Mouse (Mus musculus) megakaryocyte-erythroid progenitor cell, adult 5 weeks (primary cell): ENCODE results near the gene Galt. TPM values are rescaled to one million over a fixed set of nuclear protein-coding genes. Genes with fewer than 3 reads are reported as not detected.

ENCODE experiments used
- polyA plus RNA-seq: library from polyadenylated mRNA; stranded (reverse); fragments of >175 nt; gene quantifications from 2 replicates; pipeline ENCODE4 v1.2.3, GENCODE M21; 2012

Galt gene
- polyA plus RNA-seq = 52.2 and 57.1 TPM in 2 replicates

DNA sequence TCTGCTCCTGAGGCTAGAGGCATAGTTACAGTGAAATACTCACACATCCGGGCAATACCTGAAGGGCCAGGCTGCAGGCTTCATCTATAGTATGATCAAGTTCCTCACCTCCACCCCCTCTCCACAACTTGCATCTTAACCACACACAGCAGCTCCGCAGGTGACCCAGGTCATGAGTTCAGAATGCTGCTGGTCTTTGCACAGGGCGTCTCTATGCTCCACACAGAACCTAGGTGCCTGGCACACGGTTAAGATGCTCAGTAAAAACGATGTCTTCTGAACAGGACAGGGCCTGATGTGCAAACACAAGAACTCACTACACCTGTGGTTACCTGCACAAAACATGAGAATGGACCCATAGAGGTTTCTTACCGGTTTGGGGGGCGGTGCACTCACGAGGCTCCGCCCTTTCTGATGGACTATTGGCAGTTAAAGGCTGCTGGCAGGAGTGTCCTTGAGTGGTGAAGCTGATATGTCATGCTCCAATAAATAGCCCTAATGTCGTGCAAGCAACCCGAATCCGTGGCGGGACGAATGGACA is at the start of gene Galt:
Galt (plus strand) TSS at position 432 of the 541 bp plus-strand sequence.

DNA sequence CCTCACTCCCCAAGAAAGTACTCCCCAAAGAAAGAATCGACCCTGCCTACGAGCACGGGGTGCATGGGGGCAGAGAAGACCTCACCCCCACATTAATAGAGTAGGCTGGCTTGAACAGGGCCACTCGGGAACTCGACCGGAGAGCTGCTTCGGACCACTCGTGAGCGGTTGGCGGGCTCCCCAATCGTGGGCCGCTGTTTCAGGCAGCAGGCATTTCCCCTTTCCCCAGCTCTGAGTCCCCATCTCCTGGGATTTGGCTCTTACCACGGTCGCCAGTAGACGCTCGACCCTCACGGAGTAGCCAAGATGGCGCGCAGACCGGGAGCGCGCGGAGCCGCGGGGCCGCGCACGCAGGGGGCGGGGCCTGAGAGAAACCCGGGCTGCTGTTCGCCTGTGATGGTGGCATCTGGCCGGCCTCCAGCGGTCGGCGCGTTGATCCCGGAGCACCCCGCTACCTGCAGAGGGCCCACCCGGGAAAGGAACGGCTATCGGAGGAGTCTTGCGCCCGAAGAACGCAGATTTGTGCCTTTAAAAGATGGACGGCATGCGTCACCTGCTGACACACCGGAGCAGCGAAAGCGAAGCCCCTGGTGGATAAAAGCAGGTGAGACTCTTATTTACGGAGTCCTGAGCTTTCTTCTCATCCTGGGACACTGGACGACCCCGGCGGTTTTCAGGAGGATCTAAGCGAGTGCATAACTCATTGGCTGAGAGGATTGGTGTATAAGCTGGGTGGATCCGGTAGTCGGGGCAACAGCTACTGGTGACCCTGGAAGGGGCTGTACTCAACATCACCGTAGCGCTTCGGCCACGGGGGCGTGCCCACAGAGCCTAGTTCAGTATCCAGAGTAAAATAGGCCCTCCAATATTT is 41.6 kb upstream of the Galt start, which contains the start of gene Rpp25l:
Rpp25l (minus strand) TSS at position 338 of the 871 bp plus-strand sequence.

GRCm38 (mm10) chr4:41722918-41723351 is 32.1 kb upstream of the Galt start, which contains the start of gene Dctn3:
Gene Dctn3 (minus strand): TSS chr4:41723170.

DNA sequence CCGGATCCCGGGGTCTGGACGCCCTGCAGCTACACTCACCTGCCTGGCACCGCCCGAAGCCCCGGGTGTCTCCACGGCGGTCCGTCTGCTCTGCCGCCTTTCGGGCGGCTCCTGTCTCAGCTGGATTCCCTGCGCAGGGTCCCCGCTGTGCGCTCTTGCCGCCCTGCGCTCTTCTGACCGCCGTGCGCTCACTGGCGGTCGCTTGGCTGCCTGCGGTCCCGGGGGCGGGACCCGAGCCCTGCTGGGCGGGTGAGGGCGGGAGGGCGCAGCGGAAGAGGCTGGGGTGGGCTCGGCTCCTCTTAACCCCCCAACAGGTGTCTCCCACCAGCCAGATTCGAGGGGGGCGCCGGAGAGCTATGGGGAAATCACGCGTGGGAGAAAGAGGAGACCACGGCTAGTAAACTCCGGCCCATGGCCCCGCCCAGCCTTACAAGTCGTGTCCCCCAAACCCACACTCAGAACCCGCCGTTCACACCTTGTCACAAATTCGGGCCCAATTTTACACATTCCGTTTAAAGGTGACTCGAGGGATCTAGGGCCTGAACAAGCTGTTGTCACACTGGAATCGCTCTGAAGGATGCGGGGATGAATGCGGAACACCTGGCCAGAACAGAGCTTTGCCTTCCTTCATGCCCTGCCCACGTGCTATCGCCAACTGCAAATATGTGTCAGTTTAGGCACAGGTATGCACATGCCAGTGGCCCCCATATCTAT is 23.8 kb upstream of the Galt start, which contains the start of gene Arid3c:
Arid3c (minus strand) TSS at position 91 of the 714 bp plus-strand sequence.

GRCm38 (mm10) chr4:41755338-41756305 is 594 bp downstream of the Galt start, which contains the start of gene Sigmar1:
Gene Sigmar1 (minus strand): TSS chr4:41756157.

GRCm38 (mm10) chr4:41774002-41774401 is 19.0 kb downstream of the Galt start, which contains the start of gene Ccl27a:
Gene Ccl27a (minus strand): TSS chr4:41774247.

Other genes with a start within 250 kb of the Galt start
- gene 1110017D15Rik, start 237.9 kb upstream of the Galt start, polyA plus RNA-seq = not detected in 2 replicates
- 7.7 and 8.8 TPM in 2 replicates for gene Fam219a, start 185.7 kb upstream of the Galt start, polyA plus RNA-seq
- gene Dnaic1, start 185.5 kb upstream of the Galt start, polyA plus RNA-seq = not detected in 2 replicates
- 0.40 TPM in 1 of 2 replicates, not detected in the other for gene Enho, start 114.9 kb upstream of the Galt start, polyA plus RNA-seq
- 0.04 TPM in 1 of 2 replicates, not detected in the other for gene Cntfr, start 58.1 kb upstream of the Galt start, polyA plus RNA-seq
- gene Il11ra1, start 55.2 kb upstream of the Galt start, polyA plus RNA-seq = 67.6 and 73.0 TPM in 2 replicates
- gene Rpp25l, start 41.7 kb upstream of the Galt start, polyA plus RNA-seq = 52.4 and 61.5 TPM in 2 replicates
- gene Dctn3, start 32.1 kb upstream of the Galt start, polyA plus RNA-seq = 198 and 248 TPM in 2 replicates
- not detected in 2 replicates for gene Arid3c, start 24.1 kb upstream of the Galt start, polyA plus RNA-seq
- 52.0 and 61.8 TPM in 2 replicates for gene Sigmar1, start 929 bp downstream of the Galt start, polyA plus RNA-seq
- gene Ccl27a, start 19.0 kb downstream of the Galt start, polyA plus RNA-seq = 53.7 and 60.7 TPM in 2 replicates
- not detected in 2 replicates for gene Gm21541, start 148.4 kb downstream of the Galt start, polyA plus RNA-seq
- gene Gm20878, start 186.3 kb downstream of the Galt start, polyA plus RNA-seq = 2.0 and 11.5 TPM in 2 replicates
- gene Fam205a4, start 210.8 kb downstream of the Galt start, polyA plus RNA-seq = not detected in 2 replicates